Mouse (Mus musculus) layer of hippocampus, adult 18-20 months (tissue): ENCODE data around the gene Olfr523. TPM values are rescaled to one million over a fixed set of nuclear protein-coding genes. Genes with fewer than 3 reads are reported as not detected.

Source experiments
- total RNA-seq, 2 experiments: library from RNA; stranded (reverse); gene quantifications; 2 replicates each; pipeline ENCODE4 v1.2.3; 2021

Gene Olfr523
- total RNA-seq, 2 experiments from 2014 or later = 0.10 TPM; not detected in 1

Other genes starting within 250 kb of the Olfr523 start
- gene Utf1, start 229.4 kb upstream of the Olfr523 start, total RNA-seq = not detected
- gene 6430531B16Rik, start 194.5 kb upstream of the Olfr523 start, total RNA-seq = 1 to 10 TPM in 1 of 2 experiments, under 1 TPM in 1; 0.99 to 1.5 TPM
- gene Adam8, start 180.7 kb upstream of the Olfr523 start, total RNA-seq = 1 to 10 TPM; 3.2 to 4.7 TPM
- 10 to 100 TPM; 23.8 to 24.2 TPM for gene Zfp511, start 136.8 kb upstream of the Olfr523 start, total RNA-seq
- gene Tubgcp2, start 136.5 kb upstream of the Olfr523 start, total RNA-seq = 10 to 100 TPM; 34.1 to 35.4 TPM
- gene Msx3, start 124.1 kb upstream of the Olfr523 start, total RNA-seq = under 1 TPM in 1 of 2 experiments, not detected in 1; 0.15 TPM
- 100 to 1,000 TPM; 269 to 293 TPM for gene Caly, start 90.7 kb upstream of the Olfr523 start, total RNA-seq
- gene Prap1, start 79.8 kb upstream of the Olfr523 start, total RNA-seq = not detected
- 10 to 100 TPM; 41.7 to 43.4 TPM for gene Fuom, start 70.8 kb upstream of the Olfr523 start, total RNA-seq
- gene Paox, start 57.4 kb upstream of the Olfr523 start, total RNA-seq = 1 to 10 TPM; 4.7 to 5.2 TPM
- 10 to 100 TPM; 63.7 to 66.6 TPM for gene Echs1, start 56.7 kb upstream of the Olfr523 start, total RNA-seq
- 10 to 100 TPM; 20.9 to 27.8 TPM for gene Mtg1, start 35.7 kb upstream of the Olfr523 start, total RNA-seq
- gene Sprn, start 18.3 kb upstream of the Olfr523 start, total RNA-seq = 100 to 1,000 TPM; 151 to 156 TPM
- gene Olfr522, start 8.5 kb upstream of the Olfr523 start, total RNA-seq = not detected
- gene Olfr524, start 32.7 kb downstream of the Olfr523 start, total RNA-seq = not detected
- under 1 TPM; 0.57 to 0.76 TPM for gene Cd163l1, start 45.0 kb downstream of the Olfr523 start, total RNA-seq
- under 1 TPM in 1 of 2 experiments, not detected in 1; 0.27 TPM for gene 5830411N06Rik, start 74.1 kb downstream of the Olfr523 start, total RNA-seq
- gene Olfr525, start 147.6 kb downstream of the Olfr523 start, total RNA-seq = not detected
- gene Olfr527, start 160.8 kb downstream of the Olfr523 start, total RNA-seq = not detected
- gene Olfr60, start 188.5 kb downstream of the Olfr523 start, total RNA-seq = not detected
- gene Olfr530, start 203.1 kb downstream of the Olfr523 start, total RNA-seq = not detected
- not detected for gene Olfr531, start 229.7 kb downstream of the Olfr523 start, total RNA-seq
- gene Olfr532, start 248.4 kb downstream of the Olfr523 start, total RNA-seq = not detected